Comparison of ENCODE assay signal across 8 mouse cellular contexts in the genomic region with DNA sequence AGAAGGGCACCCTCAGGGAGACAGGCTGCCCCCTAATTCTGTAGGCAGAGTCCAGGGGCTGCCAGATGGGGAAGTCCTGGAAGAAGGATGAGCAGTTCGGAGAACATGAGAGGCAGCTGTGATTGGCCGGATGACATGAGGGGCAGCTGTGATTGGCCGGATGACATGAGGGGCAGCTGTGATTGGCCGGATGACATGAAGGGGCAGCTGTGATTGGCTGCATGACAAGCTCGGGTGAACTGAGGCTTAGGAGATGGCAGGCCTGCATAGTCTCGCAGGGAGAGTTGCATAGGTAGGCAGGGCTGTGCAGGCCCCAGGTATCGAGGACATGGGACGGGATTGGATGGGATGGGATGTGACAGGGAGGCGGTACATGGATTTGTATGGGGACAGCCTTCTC. TPM values are rescaled to one million over a fixed set of nuclear protein-coding genes. Genes with fewer than 3 reads are reported as not detected.
A peak's percentile ranks its signal among the peaks of the same experiment; 100 is the strongest.
DNase-seq lines count a peak whose midpoint lies in the region; ATAC-seq and TF ChIP-seq lines count a peak whose summit lies in the region.

No protein-coding gene starts in this region.

- H3K36me3 ChIP-seq in heart, postnatal 0 days (replicated peaks; ENCODE audit: control insufficient read depth, insufficient read depth, low read length): no peaks in the 10 kb centered on the region
- no peaks in the 10 kb centered on the region for H3K36me3 ChIP-seq in hindbrain, embryonic 12.5 days
- no peaks in the 10 kb centered on the region for H3K36me3 ChIP-seq in midbrain, embryonic 10.5 days

- no peak for DNase-seq in heart, postnatal 0 days (ENCODE audit: low spot score)
- no peak for DNase-seq in heart, adult 9 months (ENCODE audit: low spot score in 2 of 2)
- peak; percentile 62 for DNase-seq in brain, adult 2 months (ENCODE audit: low read depth, low spot score)
- peak; percentile 66 for DNase-seq in midbrain, embryonic 10.5 days (ENCODE audit: low spot score)
- no peak for DNase-seq in frontal cortex, postnatal 25 days (ENCODE audit: low spot score in 2 of 2)
- DNase-seq in spleen, adult 12 weeks (ENCODE audit: low spot score): no peak

- no peak for TF ChIP-seq EP300 in heart, postnatal 0 days (IDR thresholded peaks at IDR 0.05; ENCODE audit: low read depth)

- H3K4me3 ChIP-seq in heart, postnatal 0 days (ENCODE audit: low read depth, low read length): no peak overlapping the region
- H3K4me3 ChIP-seq in hindbrain, embryonic 12.5 days: no peak overlapping the region
- H3K4me3 ChIP-seq in midbrain, embryonic 10.5 days: peak overlapping the region; percentile 35

- no peaks in the 10 kb centered on the region for H3K4me1 ChIP-seq in heart, postnatal 0 days (ENCODE audit: control insufficient read depth, insufficient read depth)
- peaks cover 14% of the 10 kb centered on the region for H3K4me1 ChIP-seq in hindbrain, embryonic 12.5 days
- peaks cover 23% of the 10 kb centered on the region for H3K4me1 ChIP-seq in midbrain, embryonic 10.5 days

- no peak for TF ChIP-seq CTCF in heart, postnatal 0 days (IDR thresholded peaks at IDR 0.05; ENCODE audit: low read depth)

- 0 out of 2 replicates have a peak, but pooled peaks have one; percentile 22 for ATAC-seq in heart, postnatal 0 days (ENCODE audit: insufficient read depth, low read depth)
- peak; percentile 84 for ATAC-seq in hindbrain, embryonic 12.5 days (ENCODE audit: low FRiP score)
- no peak for ATAC-seq in activated CD4-positive, CD25-positive, alpha-beta regulatory T cell, adult 4 months

- H3K9ac ChIP-seq in heart, postnatal 0 days (replicated peaks; ENCODE audit: low read depth, low read length): no peak overlapping the region
- H3K9ac ChIP-seq in hindbrain, embryonic 12.5 days: no peak overlapping the region

- no peaks in the 10 kb centered on the region for H3K9me3 ChIP-seq in heart, postnatal 0 days (replicated peaks; ENCODE audit: control insufficient read depth, low read length)
- no peaks in the 10 kb centered on the region for H3K9me3 ChIP-seq in hindbrain, embryonic 12.5 days (replicated peaks)
- H3K9me3 ChIP-seq in midbrain, embryonic 10.5 days (replicated peaks): 0 out of 2 replicates have a peak, but pooled peaks cover 7% of the 10 kb centered on the region

- no peak overlapping the region for H3K4me2 ChIP-seq in heart, postnatal 0 days (ENCODE audit: low read depth, low read length)
- peak overlapping the region; percentile 46 for H3K4me2 ChIP-seq in hindbrain, embryonic 12.5 days (replicated peaks)

- H3K27ac ChIP-seq in heart, postnatal 0 days (ENCODE audit: low read depth): no peak overlapping the region
- peak overlapping the region; percentile 62; the same call in 1 of the 2 replicates for H3K27ac ChIP-seq in hindbrain, embryonic 12.5 days
- peak overlapping the region; percentile 79 for H3K27ac ChIP-seq in midbrain, embryonic 10.5 days (replicated peaks)

- no peaks in the 10 kb centered on the region for H3K27me3 ChIP-seq in heart, postnatal 0 days (ENCODE audit: control insufficient read depth, insufficient read depth, low read length)
- H3K27me3 ChIP-seq in hindbrain, embryonic 12.5 days: no peaks in the 10 kb centered on the region; the same call in 1 of the 2 replicates
- no peaks in the 10 kb centered on the region for H3K27me3 ChIP-seq in midbrain, embryonic 10.5 days (ENCODE audit: low read depth, poor library complexity, severe bottlenecking)

- 22% methylated on average over 9 of the region's 9 CpGs for WGBS in heart, postnatal 0 days
- 10% methylated on average over 9 of the region's 9 CpGs for WGBS in hindbrain, embryonic 12.5 days
- WGBS in midbrain, embryonic 10.5 days: 6% methylated on average over 9 of the region's 9 CpGs

RNA-seq across cellular contexts. Expression of gene Hhipl1, which starts 13.7 kb away (rescaled TPM):
- total RNA-seq in heart, postnatal 0 days (2014; rRNA removed; ENCODE audit: low replicate concordance): 0.70 and 5.0 TPM in 2 replicates
- 0.58 and 0.61 TPM in 2 replicates for polyA plus RNA-seq in heart, postnatal 0 days (2015; fragmentation: Nextera tagmentation; extraction: Ambion mirVana)
- 2.4 and 2.7 TPM in 2 replicates for polyA plus RNA-seq in hindbrain, embryonic 12.5 days (2016; fragmentation: Nextera tagmentation; extraction: Ambion mirVana)
- polyA plus RNA-seq in midbrain, embryonic 10.5 days (2016; fragmentation: Nextera tagmentation; extraction: Ambion mirVana): 3.7 and 5.1 TPM in 2 replicates
- under 1 TPM in 1 of 2 experiments, not detected in 1; 0.08 TPM for polyA plus RNA-seq in activated CD4-positive, CD25-positive, alpha-beta regulatory T cell, adult 4 months (2017; shearing (Covaris generic))

RNA-seq across cellular contexts. Expression of gene Ccdc85c, which starts 17.2 kb away (rescaled TPM):
- total RNA-seq in heart, postnatal 0 days (2014; rRNA removed; ENCODE audit: low replicate concordance): 44.7 and 56.2 TPM in 2 replicates
- polyA plus RNA-seq in heart, postnatal 0 days (2015; fragmentation: Nextera tagmentation; extraction: Ambion mirVana): 6.9 and 7.8 TPM in 2 replicates
- polyA plus RNA-seq in hindbrain, embryonic 12.5 days (2016; fragmentation: Nextera tagmentation; extraction: Ambion mirVana): 15.2 and 16.3 TPM in 2 replicates
- 12.1 and 15.5 TPM in 2 replicates for polyA plus RNA-seq in midbrain, embryonic 10.5 days (2016; fragmentation: Nextera tagmentation; extraction: Ambion mirVana)
- polyA plus RNA-seq in activated CD4-positive, CD25-positive, alpha-beta regulatory T cell, adult 4 months (2017; shearing (Covaris generic)): under 1 TPM; 0.25 to 0.42 TPM

RNA-seq across cellular contexts. Expression of gene Cyp46a1, which starts 41.8 kb away (rescaled TPM):
- total RNA-seq in heart, postnatal 0 days (2014; rRNA removed; ENCODE audit: low replicate concordance): 1.0 and 3.6 TPM in 2 replicates
- polyA plus RNA-seq in heart, postnatal 0 days (2015; fragmentation: Nextera tagmentation; extraction: Ambion mirVana): 3.0 and 3.1 TPM in 2 replicates
- polyA plus RNA-seq in hindbrain, embryonic 12.5 days (2016; fragmentation: Nextera tagmentation; extraction: Ambion mirVana): 14.2 and 15.6 TPM in 2 replicates
- 17.5 and 19.4 TPM in 2 replicates for polyA plus RNA-seq in midbrain, embryonic 10.5 days (2016; fragmentation: Nextera tagmentation; extraction: Ambion mirVana)
- not detected for polyA plus RNA-seq in activated CD4-positive, CD25-positive, alpha-beta regulatory T cell, adult 4 months (2017; shearing (Covaris generic))

Comparison
In these comparisons a context has a peak if more than half of its experiments do, and no peak if none do; other contexts are left out.
1. DNase-seq: peak in brain, adult 2 months (single experiment) and midbrain, embryonic 10.5 days (single experiment); none in heart, postnatal 0 days (single experiment), heart, adult 9 months (0 of 2), frontal cortex, postnatal 25 days (0 of 2) and spleen, adult 12 weeks (single experiment).